In genomic region chr13:79430562-79430961, GRCm38 (mm10) we compare ENCODE assay signal across 25 mouse cellular contexts.
"Had no signal": no experiment of that assay in that cellular context is flagged by ENCODE, and none has a peak within 500 bp of the region (broad histone marks: within the 10 kb centered on the region; RNA-seq: fewer than 3 reads in every experiment).

No protein-coding gene starts in this region.

- H3K4me3 ChIP-seq: heart, embryonic 10.5 days; heart, embryonic 12.5 days; hindbrain, embryonic 10.5 days; hindbrain, embryonic 12.5 days; intestine, embryonic 15.5 days; layer of hippocampus, adult 2 months; left cerebral cortex, adult 2 months; limb, embryonic 10.5 days; limb, embryonic 12.5 days; liver, embryonic 13.5 days had no signal

- DNase-seq: gastrocnemius, postnatal 25 days; heart, adult 18-20 months; heart, postnatal 10 days; heart, postnatal 4 days; kidney, adult 18-20 months; kidney, adult 8-10 months; kidney, postnatal 10 days; kidney, postnatal 25 days; kidney, postnatal 4 days; liver; liver, embryonic 13.5 days had no signal

- H3K9me3 ChIP-seq: heart, embryonic 10.5 days; heart, embryonic 12.5 days; hindbrain, embryonic 10.5 days; hindbrain, embryonic 12.5 days; intestine, embryonic 15.5 days; limb, embryonic 10.5 days; limb, embryonic 12.5 days; liver, embryonic 13.5 days had no signal

- H3K27ac ChIP-seq: heart, embryonic 10.5 days; hindbrain, embryonic 10.5 days; hindbrain, embryonic 12.5 days; hindbrain, embryonic 14.5 days; intestine, embryonic 15.5 days; layer of hippocampus, adult 2 months; left cerebral cortex, adult 2 months; limb, embryonic 10.5 days; limb, embryonic 12.5 days; liver, embryonic 13.5 days had no signal

- H3K27me3 ChIP-seq: heart, embryonic 12.5 days; hindbrain, embryonic 12.5 days; intestine, embryonic 15.5 days; limb, embryonic 12.5 days; liver, embryonic 13.5 days had no signal

- H3K36me3 ChIP-seq: heart, embryonic 10.5 days; heart, embryonic 12.5 days; hindbrain, embryonic 10.5 days; hindbrain, embryonic 12.5 days; intestine, embryonic 15.5 days; limb, embryonic 10.5 days; limb, embryonic 12.5 days; liver, embryonic 13.5 days had no signal

- H3K9ac ChIP-seq: heart, embryonic 12.5 days; hindbrain, embryonic 12.5 days; hindbrain, embryonic 14.5 days; intestine, embryonic 15.5 days; limb, embryonic 12.5 days; liver, embryonic 13.5 days had no signal

- H3K4me2 ChIP-seq: heart, embryonic 12.5 days; hindbrain, embryonic 12.5 days; hindbrain, embryonic 14.5 days; intestine, embryonic 15.5 days; limb, embryonic 12.5 days; liver, embryonic 11.5 days; liver, embryonic 13.5 days had no signal

- ATAC-seq: hindbrain, embryonic 16.5 days; inflammation-experienced regulatory T-cells, adult 6 months; intestine, embryonic 15.5 days; intestine, postnatal 0 days had no signal

- H3K4me1 ChIP-seq: heart, embryonic 10.5 days; heart, embryonic 12.5 days; hindbrain, embryonic 12.5 days; intestine, embryonic 15.5 days; limb, embryonic 12.5 days; liver, embryonic 13.5 days had no signal
